Mouse (Mus musculus) brain, embryonic 18.5 days (tissue): ENCODE results near the gene Lbhd2.

Experiments
- DNase-seq: peaks from one replicate; pipeline ENCODE4 v3.0.0-alpha.2; 2012; ENCODE audit warnings: low read depth, low spot score

Gene Lbhd2

DNA sequence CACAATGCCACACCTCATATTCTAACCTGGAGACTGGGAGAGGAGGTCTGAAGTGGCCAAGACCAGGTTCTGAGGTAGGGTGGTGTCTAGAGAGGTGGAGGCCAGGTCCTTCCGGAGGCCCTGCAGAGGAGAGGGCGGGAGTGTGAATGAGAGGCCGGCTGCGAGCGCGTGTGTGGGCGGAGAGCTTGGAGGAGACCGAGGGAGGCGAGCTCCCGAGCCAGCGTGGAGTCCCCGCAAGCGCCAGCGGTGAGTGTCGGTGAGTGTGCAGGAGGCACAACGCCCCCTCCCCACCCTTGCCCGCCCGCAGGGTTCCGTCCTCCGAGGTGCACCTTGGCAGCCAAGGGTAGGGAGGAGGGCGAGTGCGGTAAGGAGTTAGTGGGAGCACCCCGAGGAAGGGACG is at the start of gene Lbhd2:
TSS of gene Lbhd2 (plus strand) at position 188 of the 400 bp plus-strand sequence.
- DNase-seq = no peak

DNA sequence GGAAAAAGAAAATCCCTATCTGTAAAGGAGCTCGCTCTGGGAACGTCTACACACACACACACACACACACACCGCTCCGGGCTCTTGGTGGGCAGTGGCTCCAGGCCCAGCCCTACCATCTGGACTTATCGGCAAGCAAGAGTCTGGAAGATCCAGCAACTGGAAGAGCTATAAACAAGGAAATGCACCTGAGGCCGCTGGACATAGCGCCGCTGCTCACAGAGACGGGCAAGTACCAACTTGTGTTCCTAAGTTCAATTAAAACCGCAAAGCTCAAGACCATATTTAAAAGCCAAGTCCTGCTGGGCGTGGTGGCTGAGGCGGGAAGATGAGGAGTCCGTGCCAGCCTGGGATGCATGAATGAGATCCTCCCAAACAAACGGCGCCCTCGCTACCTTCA is 45.9 kb upstream of the Lbhd2 start:
- DNase-seq = no peak

DNA sequence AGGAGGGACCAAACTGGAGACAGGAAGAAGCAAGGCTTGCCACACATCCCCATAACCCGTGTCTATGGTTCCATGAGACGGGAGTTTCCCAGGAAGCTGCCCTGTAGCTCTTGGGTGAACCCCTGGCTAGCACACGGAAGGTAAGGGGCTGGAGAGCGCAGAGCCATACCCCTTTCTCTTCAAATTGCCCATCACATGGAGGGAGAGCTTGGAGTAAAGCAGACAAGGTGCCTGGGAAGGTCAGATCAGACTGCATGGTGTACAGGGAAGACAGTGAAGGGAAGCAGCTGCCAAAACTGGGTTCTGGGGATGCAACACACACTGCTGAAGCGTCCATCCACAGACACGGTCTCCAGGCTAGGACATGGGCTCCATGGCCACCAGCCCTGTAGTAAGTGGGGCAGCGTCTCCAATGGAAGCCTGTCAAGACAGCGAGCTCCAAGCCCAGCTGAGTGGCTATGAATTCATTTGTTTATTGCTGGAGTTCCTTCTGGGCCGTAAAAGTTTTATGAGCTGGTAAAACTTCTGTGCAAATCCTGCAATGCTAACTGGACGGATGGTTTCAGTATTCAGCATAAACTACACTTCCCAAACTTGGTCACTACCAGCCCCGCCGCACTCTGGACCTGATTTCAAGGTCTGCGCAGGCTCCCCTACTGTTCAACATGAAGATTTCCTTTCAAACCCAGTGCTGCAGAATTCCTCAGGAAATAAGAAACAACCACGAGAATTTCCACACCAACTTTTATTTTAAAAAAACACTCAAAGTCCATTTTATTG is 45.1 kb upstream of the Lbhd2 start:
- DNase-seq = no peak

DNA sequence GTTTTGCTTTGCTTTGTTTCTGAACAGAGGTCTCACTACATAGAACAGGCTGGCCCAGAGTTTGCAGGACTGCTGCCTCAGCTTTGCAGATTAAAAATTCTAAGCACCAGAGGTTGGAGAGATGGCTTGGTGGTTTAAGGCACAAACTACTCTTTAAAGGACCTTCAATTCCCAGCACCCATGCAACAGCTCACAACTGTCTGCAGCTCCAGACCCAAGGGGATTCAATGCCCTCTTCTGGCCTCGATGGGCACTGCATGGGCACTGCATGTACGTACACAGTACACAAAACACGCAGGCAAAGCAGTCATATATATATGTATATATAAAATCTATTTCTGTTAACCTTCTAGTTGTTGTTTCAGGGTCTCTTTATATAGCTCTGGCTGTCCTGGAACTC is 42.4 kb upstream of the Lbhd2 start:
- no peak for DNase-seq

DNA sequence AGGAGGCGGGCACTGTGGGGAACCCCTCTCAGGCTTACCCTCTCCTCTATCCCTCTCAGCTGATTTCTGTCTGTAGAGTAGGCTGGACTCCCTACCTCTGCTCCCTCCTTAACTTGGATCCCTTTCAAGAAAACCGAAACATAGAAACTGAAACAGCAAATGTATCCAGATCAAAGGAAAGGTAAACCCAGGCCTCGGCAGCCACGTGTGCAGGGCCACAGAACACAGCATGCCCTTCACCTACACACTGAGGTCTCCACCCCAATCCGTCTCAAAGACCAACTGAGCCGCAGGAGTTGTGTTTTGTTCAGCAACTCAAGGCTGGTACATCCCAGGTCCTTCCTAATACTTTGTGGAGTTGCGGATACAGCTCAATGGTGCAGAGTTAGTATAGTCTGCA is 39.5 kb upstream of the Lbhd2 start:
- no peak for DNase-seq

DNA sequence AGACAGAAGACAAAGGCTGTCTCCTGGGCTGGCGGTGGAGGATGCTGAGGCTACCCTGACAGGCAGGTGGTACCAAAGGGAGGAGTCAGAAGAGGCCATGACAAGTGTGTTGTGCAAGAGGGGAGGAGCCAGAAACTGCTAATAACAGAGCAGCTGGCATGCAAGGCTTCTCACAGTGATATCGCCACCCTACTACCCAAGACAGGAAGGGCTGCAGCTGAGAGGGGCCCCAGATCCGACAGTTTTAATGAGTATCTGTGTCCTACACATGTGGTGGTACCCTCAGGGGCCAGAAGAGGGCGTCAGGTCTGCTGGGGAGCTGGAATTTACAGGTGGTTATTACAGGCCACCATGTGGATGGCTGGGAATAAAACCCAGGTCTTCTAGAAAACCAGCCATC is 36.4 kb upstream of the Lbhd2 start:
- no peak for DNase-seq

DNA sequence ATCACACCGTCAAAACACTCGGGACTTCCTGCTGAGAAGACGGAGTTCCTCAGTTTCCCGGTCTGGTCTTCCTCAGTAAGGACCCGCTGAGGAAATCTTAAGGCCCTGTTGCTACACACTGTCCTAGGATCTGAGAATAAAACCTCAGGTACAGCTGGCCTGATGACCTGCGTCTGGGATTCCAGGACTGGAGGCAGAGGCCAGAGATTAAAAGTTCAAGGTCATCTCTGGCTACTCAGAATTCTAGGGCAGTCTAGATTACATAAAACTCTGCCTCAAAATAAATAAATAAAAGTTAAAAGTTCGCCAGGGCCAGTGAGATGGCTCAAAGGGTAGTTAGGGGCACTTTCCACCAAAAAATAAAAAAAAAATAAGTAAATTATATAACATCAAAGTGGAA is 34.7 kb upstream of the Lbhd2 start:
- no peak for DNase-seq

DNA sequence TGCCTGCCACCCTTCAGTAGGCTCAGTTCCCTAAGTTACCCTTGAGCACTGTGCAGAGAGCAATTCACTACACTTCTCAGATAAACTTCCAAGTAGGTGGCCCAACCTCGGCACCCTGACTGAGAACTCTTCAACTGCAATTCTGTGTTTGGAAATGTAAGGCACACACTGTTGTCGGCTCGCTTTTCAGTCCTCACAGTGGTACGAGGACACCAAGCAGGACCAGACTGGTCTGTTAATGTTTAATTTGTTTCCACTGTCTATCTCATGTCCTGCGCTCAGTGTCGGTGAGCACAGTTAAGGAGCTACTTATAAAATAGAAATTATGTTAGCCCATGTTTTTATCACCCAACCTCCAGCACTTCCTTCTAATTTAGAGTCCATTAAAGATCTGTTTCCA is 33.2 kb upstream of the Lbhd2 start:
- DNase-seq = no peak

DNA sequence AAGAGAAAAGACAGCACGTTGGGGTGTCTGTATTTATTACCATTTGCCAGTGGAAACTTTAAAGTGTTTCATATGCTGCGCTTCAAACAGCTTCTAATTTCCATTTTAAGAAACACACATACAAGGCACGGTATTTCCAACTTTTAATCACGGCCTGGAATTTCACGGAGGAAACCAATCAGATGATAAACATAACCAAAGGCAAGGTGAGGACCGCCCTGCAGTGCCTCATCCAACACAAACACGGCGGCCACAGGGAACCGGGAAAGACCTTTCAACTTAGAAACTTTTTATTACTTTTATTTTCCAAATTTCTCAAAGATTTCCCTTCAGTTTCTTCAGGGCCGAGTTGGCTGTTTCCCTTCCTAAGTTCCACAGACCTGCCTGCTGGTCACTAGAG is 31.9 kb upstream of the Lbhd2 start:
- DNase-seq = no peak

DNA sequence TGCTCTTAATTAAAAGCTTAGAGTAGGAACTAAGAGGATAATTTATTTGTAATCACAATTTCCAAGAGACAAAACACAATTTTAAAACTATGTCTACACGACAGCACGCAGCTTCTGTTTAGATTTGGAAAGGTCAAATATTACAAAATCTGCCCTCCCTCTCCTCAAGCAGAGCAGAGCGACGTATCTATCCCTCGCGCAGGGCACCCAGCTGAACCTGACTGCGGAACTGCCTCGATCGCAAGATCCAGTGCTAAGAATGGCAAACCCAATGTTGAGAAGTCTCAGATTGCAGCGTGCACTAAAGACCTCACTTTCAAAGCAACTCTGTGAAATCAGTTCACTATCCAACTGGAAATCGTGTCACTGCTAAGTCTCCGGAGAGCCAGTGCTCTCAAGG is 31.1 kb upstream of the Lbhd2 start:
- DNase-seq = no peak

DNA sequence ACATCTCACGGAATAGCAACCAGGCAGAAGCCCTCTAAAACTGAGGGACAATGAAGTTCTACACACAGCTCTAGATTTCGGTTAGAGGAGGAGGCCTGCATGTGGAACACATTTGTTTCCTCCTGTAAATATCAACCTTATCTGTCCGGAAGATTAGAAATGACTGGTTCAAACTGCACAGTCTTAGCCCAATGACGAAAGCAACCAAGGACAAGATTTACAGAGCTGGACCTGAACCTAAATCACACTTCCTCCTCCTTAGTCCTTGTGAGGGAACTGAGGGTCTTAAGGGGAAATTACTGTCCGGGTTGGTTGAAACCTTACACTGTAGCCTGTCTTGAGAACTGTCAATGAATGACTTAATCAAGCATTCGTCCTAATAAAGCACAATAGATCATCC is 30.6 kb upstream of the Lbhd2 start:
- DNase-seq = no peak

DNA sequence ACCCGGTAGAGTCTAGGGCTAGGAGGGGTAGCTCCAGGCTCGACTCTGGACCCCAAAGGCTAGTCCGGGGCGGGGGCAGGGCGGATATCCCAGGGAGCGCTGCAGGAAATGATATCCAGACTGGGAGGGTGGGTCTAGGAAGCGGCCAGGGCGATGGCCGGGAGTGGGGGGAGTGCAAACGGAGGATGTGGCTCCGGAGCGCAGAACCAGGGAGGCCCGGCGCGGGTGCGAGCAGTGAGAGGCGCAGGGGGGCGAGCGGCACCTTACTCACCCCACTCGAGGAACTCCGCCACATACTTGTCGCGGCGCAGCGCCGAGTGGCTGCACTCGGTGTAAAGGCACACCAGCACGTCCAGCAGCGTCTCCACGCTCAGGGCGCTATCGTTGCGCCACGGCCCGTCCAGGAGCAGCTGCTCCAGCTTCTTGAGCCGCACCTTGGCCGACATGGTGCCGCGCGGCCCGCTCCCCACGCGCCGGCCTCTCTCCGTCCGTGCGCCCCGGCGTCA is 29.7 kb upstream of the Lbhd2 start:
- DNase-seq = no peak

DNA sequence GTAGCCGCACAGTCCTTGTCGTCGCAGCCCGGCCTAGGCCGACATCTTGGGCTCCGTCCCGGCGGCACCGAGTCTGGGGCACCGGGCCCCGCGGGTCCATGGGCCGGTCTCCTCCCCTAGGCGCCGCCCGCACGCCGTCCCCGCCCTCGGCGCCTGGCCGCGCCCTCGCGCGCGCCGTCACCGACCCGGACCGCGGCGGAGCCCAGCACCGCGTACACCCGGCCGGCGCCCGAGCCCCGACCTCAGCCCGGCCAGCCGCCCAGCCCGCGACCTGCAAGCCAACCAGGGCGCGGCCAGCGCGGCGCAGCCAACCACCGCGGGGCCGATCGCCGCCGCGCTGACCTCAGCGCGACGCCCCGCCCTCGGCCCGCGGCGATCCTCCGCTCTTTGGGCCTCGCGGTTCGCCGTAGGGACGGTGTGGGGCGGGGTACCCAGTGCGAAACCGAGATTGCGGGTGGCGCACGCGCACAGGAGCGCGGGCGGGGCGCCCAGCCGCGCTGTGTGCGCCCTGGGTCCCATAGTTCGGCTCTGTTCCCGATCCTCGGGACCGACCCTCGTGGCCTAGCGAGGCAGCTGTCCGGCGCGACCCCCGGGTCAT is 29.1 kb upstream of the Lbhd2 start, which contains the start of gene Cdc42bpb:
TSS of gene Cdc42bpb (minus strand) at position 343 of the 598 bp plus-strand sequence.
- DNase-seq = peak; percentile 85

DNA sequence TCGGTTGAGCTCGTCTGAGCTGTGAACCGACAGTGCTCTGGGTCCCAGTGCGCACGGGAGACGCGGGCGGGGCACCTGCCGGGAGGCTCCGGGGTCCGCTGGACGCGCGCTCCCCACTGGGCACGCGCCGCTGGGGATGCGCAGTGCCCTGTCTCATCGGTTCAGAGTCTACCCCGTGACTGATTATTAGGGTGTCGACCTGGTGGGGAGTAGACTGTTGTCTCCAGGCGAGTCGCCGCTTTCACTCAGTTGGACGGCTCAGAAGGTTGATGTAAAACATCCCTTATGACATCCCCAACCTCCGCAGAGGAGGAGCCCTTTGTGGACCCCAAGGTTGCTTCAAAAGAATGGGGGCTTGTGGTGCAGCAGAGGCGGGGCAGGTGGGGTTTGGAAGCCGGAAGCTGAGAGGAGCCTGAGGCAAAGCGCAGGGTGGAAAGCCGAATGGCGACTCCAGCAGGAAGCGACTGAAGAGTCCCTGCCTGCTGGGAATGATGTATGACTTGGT is 28.6 kb upstream of the Lbhd2 start:
- peak; percentile 51 for DNase-seq

DNA sequence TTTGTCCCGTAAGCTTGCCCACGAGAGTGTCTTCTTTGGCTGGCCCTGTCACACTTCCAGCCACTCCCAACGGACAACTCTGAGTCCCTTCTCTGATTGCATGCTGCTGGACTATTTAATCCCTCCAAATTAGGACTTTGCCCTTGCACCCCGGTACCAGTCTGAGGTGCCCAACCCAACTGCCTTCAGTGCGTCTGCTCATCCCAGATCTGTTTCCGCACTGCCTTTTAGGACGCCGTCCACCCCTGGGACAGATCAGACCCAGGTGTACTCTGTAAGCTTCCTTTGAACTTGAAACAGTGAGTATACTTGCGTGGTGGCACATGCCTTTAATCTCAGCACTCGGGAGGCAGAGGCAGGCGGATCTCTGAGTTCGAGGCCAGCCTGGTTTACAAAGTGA is 27.8 kb upstream of the Lbhd2 start:
- DNase-seq = no peak

DNA sequence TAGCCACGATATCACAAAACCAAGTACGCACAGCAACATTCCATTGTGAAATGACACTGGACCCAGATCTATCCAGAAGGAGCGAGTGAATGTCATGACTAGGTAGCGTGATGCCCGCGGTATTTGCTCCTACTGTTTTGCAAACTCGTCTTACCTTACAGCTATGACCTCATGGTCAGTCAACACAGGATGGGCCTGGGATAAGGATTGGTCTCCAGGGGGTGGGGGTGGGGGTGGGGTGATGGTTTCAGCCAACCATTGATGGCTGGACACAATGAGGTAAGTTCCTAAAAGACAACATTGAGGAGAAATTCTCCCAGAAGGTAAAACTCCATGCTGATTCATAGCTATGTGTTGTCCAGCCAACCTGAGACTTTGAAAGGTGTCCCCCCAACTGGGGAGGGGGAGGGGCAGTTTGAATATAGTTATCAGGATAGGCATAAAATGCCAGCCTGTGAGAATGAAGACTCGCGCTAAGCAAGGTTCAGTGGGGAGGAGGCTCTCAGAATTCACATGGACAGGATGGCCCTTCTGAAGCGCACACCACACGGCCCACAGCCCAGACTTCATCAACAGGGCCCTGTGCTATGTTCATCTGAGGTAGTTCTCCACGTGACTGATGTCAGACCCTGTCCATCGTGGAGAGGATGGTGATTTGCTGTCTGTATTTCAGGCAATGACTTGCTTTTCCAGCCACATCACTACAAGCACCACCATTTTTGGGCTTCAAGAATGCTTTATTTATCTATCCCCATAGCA is 20.5 kb upstream of the Lbhd2 start:
- DNase-seq = no peak

DNA sequence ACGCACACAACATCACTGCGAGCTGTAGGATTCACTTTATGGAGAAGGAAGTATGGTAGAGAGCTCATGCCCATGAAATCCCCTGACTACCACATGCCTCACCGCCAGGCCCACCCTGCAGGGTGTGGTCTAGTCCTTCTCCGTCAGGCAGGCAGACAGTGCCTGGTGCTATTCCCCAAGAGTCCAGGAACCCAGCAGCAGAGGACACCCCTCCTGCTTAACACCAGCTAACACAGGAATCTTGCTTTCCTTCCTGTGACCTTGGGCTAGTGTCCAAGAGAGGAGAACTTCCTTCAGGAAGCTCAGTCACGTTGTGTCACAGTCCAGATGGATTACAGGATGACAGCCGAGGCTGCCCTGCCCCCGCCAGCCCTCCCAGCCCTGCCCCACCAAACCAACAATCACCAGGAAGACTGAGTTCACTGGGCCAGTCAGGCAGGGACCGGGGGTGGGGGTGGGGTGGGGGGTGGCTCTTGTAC is 19.9 kb upstream of the Lbhd2 start:
- DNase-seq = no peak

DNA sequence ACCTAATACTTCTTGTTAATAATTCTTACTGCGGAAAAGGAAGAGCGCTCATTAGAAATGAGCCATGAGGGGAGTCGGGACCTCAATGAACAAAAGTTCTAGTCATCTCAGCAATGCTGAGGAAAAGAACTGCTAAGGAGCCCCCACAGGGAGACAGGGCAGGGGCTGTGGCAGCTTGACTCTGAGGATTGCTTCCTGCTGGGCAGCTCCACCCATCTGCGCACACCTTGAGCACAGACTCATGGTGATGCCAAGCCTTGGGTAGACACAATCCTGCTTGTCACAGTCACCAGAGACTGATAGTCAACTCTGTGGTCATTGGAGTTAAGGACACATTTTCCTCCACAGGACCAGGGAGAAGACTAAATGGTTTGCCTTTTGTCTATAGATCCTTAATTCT is 19.5 kb upstream of the Lbhd2 start:
- DNase-seq = no peak

DNA sequence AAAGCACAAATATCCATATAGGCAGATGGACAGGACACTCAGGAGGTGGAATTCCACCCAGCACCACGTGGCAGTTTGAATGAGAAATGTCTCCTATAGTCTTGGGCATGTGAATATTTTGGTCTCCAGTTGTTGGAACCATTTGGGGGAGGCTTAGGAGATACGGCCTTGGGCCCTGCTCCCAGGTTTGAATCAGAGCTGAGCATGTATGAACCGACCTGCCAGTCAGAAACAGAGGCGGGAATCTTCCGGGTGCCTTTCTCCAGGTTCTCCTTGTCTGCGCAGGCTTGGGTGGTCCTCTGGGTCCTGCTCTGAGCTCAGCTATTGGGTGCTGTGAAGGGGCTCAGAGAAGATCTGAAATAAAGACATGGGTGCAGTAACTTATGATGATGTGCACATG is 12.6 kb upstream of the Lbhd2 start:
- DNase-seq = no peak

DNA sequence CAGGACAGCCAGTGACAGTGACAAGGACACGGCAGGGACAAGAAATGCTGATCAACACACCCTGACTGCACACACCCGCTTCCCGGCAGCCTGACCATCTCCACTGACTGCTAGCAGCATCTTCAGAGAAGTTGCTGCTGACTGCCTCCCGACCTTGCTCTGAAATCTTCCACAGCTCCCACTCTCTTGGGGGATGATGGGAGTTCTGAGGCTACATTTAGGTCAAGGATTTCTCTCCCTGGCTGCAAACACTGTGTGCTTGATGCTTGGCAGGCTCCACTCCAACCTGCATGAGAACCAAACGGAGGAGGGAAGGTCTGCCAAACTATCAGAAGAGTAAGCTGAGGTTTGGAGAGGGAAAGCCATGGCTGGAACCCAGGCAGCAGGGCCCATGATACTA is 9.6 kb upstream of the Lbhd2 start:
- DNase-seq = no peak

DNA sequence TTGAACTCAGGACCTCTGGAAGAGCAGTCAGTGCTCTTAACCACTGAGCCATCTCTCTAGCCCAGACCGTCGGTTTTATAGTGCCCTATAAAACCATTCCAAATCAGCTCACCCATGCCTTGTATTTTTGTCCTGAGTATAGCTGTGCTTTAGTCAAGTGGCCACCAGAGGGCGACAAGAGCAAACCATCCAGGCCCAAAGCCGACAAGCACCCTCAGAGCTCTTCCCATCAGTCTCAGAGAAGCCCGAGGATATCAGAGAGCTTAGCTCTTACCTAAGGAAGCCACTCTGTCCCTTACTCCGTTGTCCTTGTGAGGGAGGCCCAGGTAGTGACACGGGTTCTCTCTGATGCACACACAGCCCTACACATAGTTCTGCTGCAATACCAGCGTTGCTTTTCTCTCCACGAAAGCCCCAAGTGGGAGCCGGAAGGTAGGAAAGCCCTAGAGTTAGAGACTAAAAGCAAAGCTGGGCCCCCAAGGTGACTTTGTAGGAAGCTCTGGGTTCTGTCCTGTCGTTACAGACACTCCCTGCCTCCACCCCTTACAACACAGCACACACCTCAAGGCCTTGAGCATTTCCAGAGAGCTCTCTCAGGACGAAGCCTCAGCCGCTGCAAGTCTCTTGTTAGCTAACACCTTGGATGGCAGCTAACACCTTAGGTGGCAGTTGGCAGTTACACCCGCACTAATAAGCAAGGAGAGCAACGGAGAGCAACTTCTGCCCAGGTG is 5.0 kb upstream of the Lbhd2 start:
- DNase-seq = no peak

DNA sequence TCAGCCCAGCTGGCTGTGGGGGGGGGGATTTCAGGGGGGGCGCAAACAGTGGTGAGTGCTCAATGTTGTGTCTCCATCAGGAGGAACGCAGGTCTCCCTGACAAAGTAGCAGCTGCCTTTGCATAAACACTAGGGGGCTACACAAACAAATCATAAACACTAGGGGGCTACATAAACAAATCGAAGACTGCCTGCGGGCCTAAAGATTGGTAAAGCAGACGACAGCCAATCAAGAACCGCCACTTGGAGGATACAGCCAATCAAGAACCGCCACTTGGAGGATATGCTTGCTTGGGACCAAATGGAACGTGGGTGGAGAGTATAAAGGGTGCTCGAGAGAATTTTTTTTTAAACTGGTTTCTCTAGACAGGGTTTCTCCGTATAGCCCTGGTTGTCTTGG is 1.7 kb upstream of the Lbhd2 start:
- DNase-seq = no peak
